Mouse (Mus musculus) lung, postnatal 25 days (tissue): ENCODE data around the gene Stk24.

Experiments used
- DNase-seq: peaks from one replicate; pipeline ENCODE4 v3.0.0; 2022; ENCODE audit warnings: low spot score

Gene Stk24

GRCm38 (mm10) chr14:121379116-121379826 lies 540 bp downstream of the Stk24 start:
- peak; percentile 79 for DNase-seq

GRCm38 (mm10) chr14:121378243-121379115 lies 1.3 kb downstream of the Stk24 start:
- DNase-seq = peak; percentile 75

- no peak for DNase-seq
Measured at GRCm38 (mm10) chr14:121376566-121376965, 3.2 kb downstream of the Stk24 start.

- DNase-seq = no peak
Measured at GRCm38 (mm10) chr14:121373901-121374300, 5.9 kb downstream of the Stk24 start.

GRCm38 (mm10) chr14:121373020-121373419 lies 6.8 kb downstream of the Stk24 start:
- no peak for DNase-seq

GRCm38 (mm10) chr14:121371911-121372820 lies 7.6 kb downstream of the Stk24 start:
- DNase-seq = peak; percentile 68

DNA sequence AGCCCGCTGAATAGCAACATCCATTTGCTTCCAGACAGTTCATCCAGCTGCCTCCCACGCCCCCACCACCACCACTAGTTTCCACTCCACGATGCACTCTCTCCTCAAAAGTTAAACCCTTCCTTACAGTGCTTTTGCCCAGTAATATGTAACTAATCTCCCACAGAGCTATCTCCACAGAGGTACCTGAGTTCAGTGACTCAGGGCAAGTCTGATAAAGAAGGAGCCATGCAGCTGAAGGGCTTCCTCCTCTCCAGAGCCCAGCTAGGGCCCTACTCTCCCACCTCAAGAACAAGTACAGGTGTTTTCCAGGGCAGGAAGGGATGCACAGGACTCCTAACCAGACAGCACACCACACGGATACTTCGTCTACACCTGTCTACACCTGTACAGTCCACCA lies 10.4 kb downstream of the Stk24 start:
- DNase-seq = no peak

DNA sequence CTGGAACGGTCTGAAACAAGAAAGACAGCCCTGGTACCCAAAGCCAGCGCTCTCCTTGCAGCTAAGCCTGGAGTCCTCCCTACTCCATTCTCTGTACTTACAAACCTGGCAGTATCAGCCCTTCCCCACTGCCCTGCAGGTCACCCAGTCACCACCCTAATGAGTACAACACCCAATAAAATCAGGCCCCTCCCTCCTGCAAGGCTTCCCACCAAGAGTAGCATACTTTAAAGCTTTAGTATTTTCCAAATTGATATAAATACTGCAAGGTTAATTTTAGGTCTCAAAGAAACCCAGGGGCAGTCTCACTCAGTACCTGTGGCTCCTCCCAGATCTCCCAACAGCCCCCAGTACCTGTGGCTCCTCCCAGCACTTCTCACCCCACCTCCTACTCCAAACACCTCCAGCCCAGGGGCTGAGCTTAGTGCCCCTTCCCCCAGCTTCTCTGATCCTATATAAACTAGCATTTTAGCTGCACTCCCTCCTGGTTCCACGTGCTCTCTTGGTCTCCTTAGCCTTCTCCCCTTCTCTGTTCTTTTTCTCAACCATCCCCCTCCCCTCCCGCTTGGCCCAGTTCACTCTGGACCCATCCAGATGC lies 11.6 kb downstream of the Stk24 start:
- no peak for DNase-seq

- DNase-seq = peak; percentile 74
Measured at GRCm38 (mm10) chr14:121365991-121366728, 13.7 kb downstream of the Stk24 start.

- DNase-seq = no peak
Measured at GRCm38 (mm10) chr14:121365390-121365789, 14.4 kb downstream of the Stk24 start.

DNA sequence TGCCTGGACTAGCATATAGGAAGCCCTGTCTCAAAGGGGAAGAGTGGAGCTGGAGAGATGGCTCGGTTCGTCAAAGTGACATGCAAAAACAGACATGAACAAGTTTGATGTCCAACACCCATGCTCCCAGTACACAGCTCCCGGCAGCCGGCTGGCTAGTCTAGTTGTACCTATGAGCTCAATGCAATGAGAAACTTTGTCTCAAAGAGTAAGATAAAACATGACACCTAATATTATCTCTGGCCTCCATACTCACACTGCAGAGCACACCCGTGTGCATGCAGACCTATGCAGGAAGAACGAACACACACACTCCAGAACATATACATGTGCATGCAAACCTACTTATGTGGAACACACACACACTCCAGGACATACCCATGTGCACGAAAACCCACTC lies 15.5 kb downstream of the Stk24 start:
- no peak for DNase-seq

DNA sequence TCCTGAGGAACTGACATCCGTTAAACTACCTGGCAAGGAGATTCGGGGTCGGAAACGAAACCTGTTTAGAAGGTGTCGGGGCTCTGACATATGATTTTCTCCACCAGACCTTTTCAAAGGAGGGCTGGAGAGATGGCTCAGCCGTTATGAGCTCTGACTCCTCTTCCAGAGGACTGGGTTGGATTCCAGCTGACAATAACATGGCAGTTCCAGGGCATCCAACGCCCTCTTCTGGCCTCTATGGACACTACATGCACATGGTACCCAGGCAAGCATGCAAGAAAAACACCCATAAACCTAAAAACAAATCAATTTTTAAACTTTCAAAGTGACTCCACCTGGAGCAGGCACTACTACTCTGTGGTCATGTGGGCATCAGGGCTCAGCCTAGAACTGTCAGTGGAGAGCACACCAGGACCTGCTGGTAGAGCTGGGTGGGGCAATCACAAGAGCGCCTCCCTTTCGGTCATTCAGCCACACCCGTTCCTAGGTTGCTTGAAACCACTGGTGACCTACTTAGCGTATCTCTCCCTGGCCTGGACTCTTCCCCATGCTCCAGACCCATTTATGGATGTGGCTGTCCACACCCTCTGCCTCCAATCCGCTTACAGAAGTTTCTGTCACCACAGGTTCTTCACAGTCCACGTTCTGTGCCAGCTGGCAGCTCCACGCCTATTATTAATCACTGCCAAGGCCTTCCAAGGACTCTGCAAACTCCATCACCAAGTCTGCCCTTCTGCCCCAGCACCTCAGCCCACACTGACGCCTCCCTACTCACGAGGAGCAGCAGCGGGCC lies 18.3 kb downstream of the Stk24 start:
- DNase-seq = peak; percentile 79

DNA sequence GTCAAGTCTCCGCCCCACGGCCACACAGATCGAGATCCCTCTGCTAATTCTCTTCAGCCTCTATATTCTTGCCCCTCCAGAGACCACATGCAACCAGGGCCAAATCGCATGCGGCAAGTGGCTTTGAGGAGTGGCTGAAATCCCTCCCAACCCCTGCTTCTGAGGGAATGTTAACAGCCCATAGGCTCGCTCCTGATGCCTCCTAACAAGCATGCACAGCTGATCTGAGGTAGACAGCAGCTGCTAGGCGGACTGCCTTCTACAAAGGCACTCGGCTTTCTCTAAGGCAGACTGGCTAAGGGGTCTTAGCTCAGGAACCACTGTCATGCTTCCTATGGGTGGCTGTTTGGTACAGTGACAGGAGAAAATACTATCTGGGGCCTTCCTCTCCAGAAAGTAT lies 20.0 kb downstream of the Stk24 start:
- DNase-seq = no peak

DNA sequence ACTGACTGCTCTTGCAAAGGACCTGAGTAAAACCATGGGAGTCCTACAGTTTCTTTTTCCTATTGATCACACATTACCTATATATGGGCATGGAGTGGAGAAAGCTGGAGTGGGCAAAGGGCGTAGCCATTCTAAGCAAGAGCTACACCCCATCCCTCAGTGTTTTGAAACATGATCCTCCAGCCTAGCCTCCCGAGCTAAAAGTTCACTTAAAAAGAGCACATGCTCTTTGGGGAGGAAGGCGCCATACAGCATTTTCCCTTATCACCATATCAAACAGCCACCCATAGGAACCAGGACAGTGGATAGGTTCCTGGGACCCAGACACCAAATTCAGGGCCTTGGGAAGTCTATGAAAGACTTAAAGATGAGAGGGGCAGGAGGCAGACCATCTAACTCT lies 20.8 kb downstream of the Stk24 start:
- no peak for DNase-seq

DNA sequence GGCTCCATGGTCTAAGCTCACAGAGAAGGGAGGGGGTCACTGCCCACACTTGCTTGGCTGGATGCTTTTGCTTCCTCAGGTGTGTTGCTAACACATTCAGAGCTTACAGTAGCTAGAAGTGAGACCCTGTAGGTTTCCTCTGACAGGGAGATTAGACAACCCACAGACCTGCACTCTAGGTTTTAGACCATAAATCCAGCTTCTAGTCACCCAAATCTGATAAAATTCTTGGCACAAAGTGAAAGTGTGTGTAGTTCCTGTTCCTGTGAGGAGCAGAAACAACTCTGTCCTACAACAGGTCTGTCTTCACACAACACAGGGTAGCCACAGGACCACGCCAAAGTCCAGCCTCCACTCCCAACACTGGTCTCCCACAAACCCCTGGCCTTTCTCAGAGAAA lies 21.5 kb downstream of the Stk24 start:
- DNase-seq = no peak

DNA sequence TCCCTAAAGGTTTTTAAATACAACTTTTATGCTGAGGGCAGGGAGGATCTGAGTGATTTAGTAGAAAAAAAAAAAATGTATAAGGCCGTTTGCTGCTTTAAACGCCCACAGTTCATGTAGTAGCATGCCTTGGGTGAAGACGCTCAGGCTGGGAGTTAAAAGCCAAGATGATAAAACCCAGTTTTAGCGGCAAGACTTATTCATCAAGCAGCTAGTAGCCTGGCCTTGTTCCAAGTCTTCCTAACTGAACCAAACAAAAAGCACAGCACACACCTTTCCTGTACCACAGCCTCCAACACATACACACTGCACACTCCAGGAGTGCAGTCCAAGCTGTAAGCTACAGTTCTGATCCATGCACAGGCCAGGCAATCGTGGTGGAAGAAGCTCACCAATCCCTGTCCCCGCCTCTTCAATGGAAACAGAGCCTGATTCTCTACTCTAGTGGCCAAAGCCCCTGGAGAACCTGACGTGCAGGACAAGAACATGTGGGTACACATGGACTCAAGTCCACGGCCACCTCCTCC lies 23.4 kb downstream of the Stk24 start:
- no peak for DNase-seq

- no peak for DNase-seq
Measured at GRCm38 (mm10) chr14:121355732-121356131, 24.1 kb downstream of the Stk24 start.

- DNase-seq = no peak
Measured at GRCm38 (mm10) chr14:121353648-121354377, 26.0 kb downstream of the Stk24 start.

- no peak for DNase-seq
Measured at GRCm38 (mm10) chr14:121352744-121353143, 27.1 kb downstream of the Stk24 start.
